Mouse (Mus musculus) liver, embryonic 14.5 days (tissue): ENCODE data around the gene Map3k5.

Experiments
- CTCF ChIP-seq: IDR thresholded peaks from 2 replicates; pipeline ENCODE4 v1.5.1; 2016; ENCODE audit warnings: antibody characterized with exemption, low read depth, control low read depth
- EP300 ChIP-seq: IDR thresholded peaks from 2 replicates; pipeline ENCODE4 v1.6.1; 2016; ENCODE audit warnings: antibody characterized with exemption, low read depth

DNA sequence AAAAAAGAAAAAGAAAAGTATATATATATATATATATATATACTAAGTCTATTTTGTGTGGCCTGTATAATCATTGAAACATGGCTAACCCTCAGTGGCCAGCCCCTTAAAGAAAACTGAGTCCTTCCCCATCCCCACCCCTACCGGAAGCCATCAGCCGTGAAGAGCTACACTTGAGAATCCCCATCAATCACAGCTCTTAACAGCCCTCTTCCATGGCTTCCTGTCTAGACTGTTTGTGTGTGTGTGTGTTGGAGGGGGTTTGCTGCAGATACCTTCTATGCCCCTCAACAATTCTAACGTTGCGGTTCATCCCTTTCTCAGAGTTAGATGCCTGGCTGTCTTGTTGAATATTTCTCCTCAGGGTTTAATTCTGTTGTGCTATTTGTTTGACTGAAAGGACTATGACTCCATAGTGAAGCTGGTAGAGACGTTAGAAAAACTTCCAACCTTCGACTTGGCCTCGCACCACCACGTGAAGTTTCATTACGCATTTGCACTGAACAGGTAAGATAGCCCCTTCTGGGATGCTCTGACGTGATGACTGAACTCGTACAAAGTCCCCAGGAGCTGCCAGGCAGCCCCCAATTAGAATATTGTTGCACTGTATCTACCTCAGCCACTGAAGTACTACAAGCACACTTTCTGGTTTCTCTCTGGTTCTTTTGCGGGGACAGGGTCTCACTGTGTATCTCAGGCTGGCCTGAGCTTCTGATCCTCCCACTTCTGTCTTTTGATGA, 91.7 kb downstream of the Map3k5 start:
- TF ChIP-seq CTCF: no peak
- no peak for TF ChIP-seq EP300
